Mouse (Mus musculus) MEL (cell line): ENCODE measurements at regions not wholly inside any gene's neighbourhood (a gene's known extent, or its start where the extent isn't known, plus 50 kb on each side); places are given as distances from the start of the nearest gene placed in this dataset.

Experiments used
- DNase-seq: peaks from one replicate; pipeline ENCODE4 v3.0.0; 2011; ENCODE audit warnings: low read depth, low spot score
- H3K27ac ChIP-seq: 2 replicates; pipeline ENCODE4 v1.5.1; 2012; ENCODE audit warnings: low read depth, mild to moderate bottlenecking, control low read depth, low read length, moderate library complexity; ENCODE audit not compliant: control insufficient read depth
- H3K27me3 ChIP-seq, 2 experiments: fragments of 150-350 bp in 1 of 2; sonication (generic) in 1 of 2; 2 replicates each; pipeline ENCODE4 v1.6.1; 2012; ENCODE audit warnings: low read length in 2 of 2, mild to moderate bottlenecking in 2 of 2, improper control_type of control experiment in 1 of 2, moderate library complexity in 1 of 2; ENCODE audit not compliant: insufficient read depth in 2 of 2, control insufficient read depth in 1 of 2
- H3K36me3 ChIP-seq, 2 experiments: 2 replicates each; pipeline ENCODE4 v1.6.1; 2012 to 2014; ENCODE audit warnings: low read length in 2 of 2, improper control_type of control experiment in 1 of 2, inconsistent platforms in 1 of 2, mild to moderate bottlenecking in 1 of 2; ENCODE audit not compliant: insufficient read depth in 2 of 2, control insufficient read depth in 1 of 2
- H3K4me1 ChIP-seq, 2 experiments: fragments of 150-350 bp in 1 of 2; sonication (generic) in 1 of 2; 2 replicates each; pipeline ENCODE4 v1.6.1; 2012; ENCODE audit warnings: low read length in 2 of 2, improper control_type of control experiment in 1 of 2, mild to moderate bottlenecking in 1 of 2; ENCODE audit not compliant: insufficient read depth in 2 of 2, control insufficient read depth in 1 of 2
- H3K4me3 ChIP-seq, 2 experiments: fragments of 150-350 bp in 1 of 2; sonication (generic) in 1 of 2; 2 replicates each; pipeline ENCODE4 v1.5.1; 2012; ENCODE audit warnings: low read depth in 2 of 2, low read length in 2 of 2, mild to moderate bottlenecking in 2 of 2, moderate library complexity in 2 of 2, control low read depth in 1 of 2, improper control_type of control experiment in 1 of 2; ENCODE audit not compliant: control insufficient read depth in 1 of 2, insufficient read depth in 1 of 2
- H3K79me2 ChIP-seq: 2 replicates; pipeline ENCODE4 v1.6.1; 2012; ENCODE audit warnings: mild to moderate bottlenecking, low read length, moderate library complexity; ENCODE audit not compliant: control insufficient read depth, poor library complexity, insufficient read depth
- H3K9ac ChIP-seq: 2 replicates; pipeline ENCODE4 v1.6.1; 2012; ENCODE audit warnings: low read depth, mild to moderate bottlenecking, control low read depth, low read length, moderate library complexity; ENCODE audit not compliant: control insufficient read depth, poor library complexity, severe bottlenecking
- H3K9me3 ChIP-seq: fragments of 150-350 bp; sonication (generic); replicated peaks from 2 replicates; pipeline ENCODE4 v1.6.1; 2012; ENCODE audit warnings: mild to moderate bottlenecking, low read length, improper control_type of control experiment, moderate library complexity; ENCODE audit not compliant: insufficient read depth
- BHLHE40 ChIP-seq: IDR thresholded peaks from 2 replicates; pipeline ENCODE4 v1.6.1; 2012; ENCODE audit warnings: low read depth, mild to moderate bottlenecking, inconsistent platforms, low read length, improper control_type of control experiment, borderline replicate concordance
- CHD1 ChIP-seq: IDR thresholded peaks from 2 replicates; pipeline ENCODE4 v1.6.1; 2012; ENCODE audit warnings: low read depth, mild to moderate bottlenecking, inconsistent platforms, low read length, improper control_type of control experiment
- CTCF ChIP-seq, 3 experiments: IDR thresholded peaks in 2 of 3; conservative IDR thresholded peaks in 1 of 3; 2 replicates each; pipeline ENCODE4 v1.5.1; 2011 to 2012; ENCODE audit warnings: low read length in 3 of 3, low read depth in 2 of 3, mild to moderate bottlenecking in 2 of 3, improper control_type of control experiment in 1 of 3, inconsistent platforms in 1 of 3, mixed read lengths in 1 of 3, moderate library complexity in 1 of 3; ENCODE audit not compliant: control insufficient read depth in 1 of 3, insufficient read depth in 1 of 3, poor library complexity in 1 of 3, severe bottlenecking in 1 of 3
- E2F4 ChIP-seq: IDR thresholded peaks from 2 replicates; pipeline ENCODE4 v1.6.1; 2011; ENCODE audit warnings: low read depth, low read length, improper control_type of control experiment, borderline replicate concordance
- ELF1 ChIP-seq: IDR thresholded peaks from 2 replicates; pipeline ENCODE4 v1.6.1; 2014; ENCODE audit warnings: low read depth, mild to moderate bottlenecking, inconsistent platforms, low read length, improper control_type of control experiment, moderate library complexity
- GABPA ChIP-seq: IDR thresholded peaks from 2 replicates; pipeline ENCODE4 v1.6.1; 2012; ENCODE audit warnings: low read depth, mild to moderate bottlenecking, inconsistent platforms, low read length, improper control_type of control experiment, moderate library complexity
- HCFC1 ChIP-seq: IDR thresholded peaks from 2 replicates; pipeline ENCODE4 v1.6.1; 2012; ENCODE audit warnings: low read depth, mild to moderate bottlenecking, inconsistent platforms, low read length, improper control_type of control experiment, moderate library complexity
- JUND ChIP-seq: IDR thresholded peaks from 2 replicates; pipeline ENCODE4 v1.6.1; 2011; ENCODE audit warnings: low read depth, mild to moderate bottlenecking, improper control_type of control experiment, low read length
- KAT2A ChIP-seq: conservative IDR thresholded peaks from 2 replicates; pipeline ENCODE4 v1.6.1; 2012; ENCODE audit warnings: low read depth, low read length, improper control_type of control experiment, inconsistent platforms
- MAX ChIP-seq: IDR thresholded peaks from 2 replicates; pipeline ENCODE4 v1.6.1; 2011; ENCODE audit warnings: low read length, improper control_type of control experiment
- MAZ ChIP-seq: IDR thresholded peaks from 2 replicates; pipeline ENCODE4 v1.6.1; 2012; ENCODE audit warnings: low read depth, mild to moderate bottlenecking, inconsistent platforms, low read length, improper control_type of control experiment
- RAD21 ChIP-seq: IDR thresholded peaks from 2 replicates; pipeline ENCODE4 v1.6.1; 2011; ENCODE audit warnings: mild to moderate bottlenecking, low read depth, low read length, improper control_type of control experiment
- SIN3A ChIP-seq: IDR thresholded peaks from 2 replicates; pipeline ENCODE4 v1.6.1; 2012; ENCODE audit warnings: low read length, improper control_type of control experiment, inconsistent platforms
- SMC3 ChIP-seq: IDR thresholded peaks from 2 replicates; pipeline ENCODE4 v1.6.1; 2011; ENCODE audit warnings: low read depth, low read length, improper control_type of control experiment
- TBP ChIP-seq: IDR thresholded peaks from 2 replicates; pipeline ENCODE4 v1.8.0; 2011; ENCODE audit warnings: low read depth, low read length, improper control_type of control experiment
- UBTF ChIP-seq: IDR thresholded peaks from 2 replicates; pipeline ENCODE4 v1.6.1; 2012; ENCODE audit warnings: low read depth, mild to moderate bottlenecking, inconsistent platforms, low read length, improper control_type of control experiment, moderate library complexity, borderline replicate concordance; ENCODE audit not compliant: insufficient read depth
- USF2 ChIP-seq, 2 experiments: IDR thresholded peaks; 2 replicates each; pipeline ENCODE4 v1.6.1; 2011 to 2012; ENCODE audit warnings: improper control_type of control experiment in 2 of 2, low read length in 2 of 2, borderline replicate concordance in 1 of 2, inconsistent platforms in 1 of 2, low read depth in 1 of 2, mild to moderate bottlenecking in 1 of 2; ENCODE audit not compliant: insufficient read depth in 1 of 2
- ZKSCAN1 ChIP-seq: IDR thresholded peaks from 2 replicates; pipeline ENCODE4 v1.6.1; 2012; ENCODE audit warnings: low read depth, mild to moderate bottlenecking, inconsistent platforms, low read length, improper control_type of control experiment, moderate library complexity

- no peak overlapping the region for H3K9ac ChIP-seq
- no peaks in the 10 kb centered on the region for H3K9me3 ChIP-seq
- H3K79me2 ChIP-seq: no peaks in the 10 kb centered on the region
- H3K4me1 ChIP-seq: no peaks in the 10 kb centered on the region
- no peaks in the 10 kb centered on the region for H3K36me3 ChIP-seq
- H3K27ac ChIP-seq: no peak overlapping the region
- TF ChIP-seq GABPA (no peak), SMC3 (no peak), JUND (no peak), CHD1 (no peak), KAT2A (no peak), MAX (no peak), SIN3A (no peak), MAZ (no peak), USF2 (IDR thresholded peaks at IDR 0.05; ENCODE audit: borderline replicate concordance in 1 of 2, insufficient read depth in 1 of 2, low read depth in 1 of 2, low read length in 2 of 2) (no peak), ELF1 (no peak), RAD21 (no peak), HCFC1 (no peak)
- TF ChIP-seq, all 39 proteins: peak for 0
- no peaks in the 10 kb centered on the region for H3K27me3 ChIP-seq
- H3K4me3 ChIP-seq: no peak overlapping the region
- DNase-seq: no peak
These were observed 169.1 kb downstream of the Galc start for GRCm38 (mm10) chr12:98090171-98090570.

GRCm38 (mm10) chr12:98078351-98078750 is 180.9 kb downstream of the Galc start:
- H3K4me3 ChIP-seq: no peak overlapping the region
- H3K9ac ChIP-seq: no peak overlapping the region
- H3K4me1 ChIP-seq: no peaks in the 10 kb centered on the region
- no peak for DNase-seq
- H3K27me3 ChIP-seq: no peaks in the 10 kb centered on the region
- no peaks in the 10 kb centered on the region for H3K9me3 ChIP-seq
- H3K27ac ChIP-seq: no peak overlapping the region
- TF ChIP-seq ZKSCAN1 (no peak), CTCF (IDR thresholded peaks at IDR 0.05 in 2 of 3, conservative IDR thresholded peaks at IDR 0.05 in 1 of 3; ENCODE audit: control insufficient read depth in 1 of 3, insufficient read depth in 1 of 3, low read depth in 2 of 3, low read length in 3 of 3, poor library complexity in 1 of 3, severe bottlenecking in 1 of 3) (no peak), BHLHE40 (no peak), E2F4 (no peak), TBP (no peak), UBTF (no peak), CHD1 (no peak)
- no peaks in the 10 kb centered on the region for H3K36me3 ChIP-seq
- H3K79me2 ChIP-seq: no peaks in the 10 kb centered on the region
